Mouse (Mus musculus): ENCODE data around the gene Scn10a.
A peak's percentile ranks its signal among the peaks of the same experiment; 100 is the strongest.

Scn10a gene

GRCm38 (mm10) chr9:119719222-119719621 is at the start of gene Scn10a:
Scn10a (minus strand) TSS chr9:119719322.
- no peak for DNase-seq (ENCODE audit: low spot score)

- DNase-seq (ENCODE audit: low spot score), result no peak
These were observed 49.5 kb upstream of the Scn10a start for GRCm38 (mm10) chr9:119768585-119768984.

GRCm38 (mm10) chr9:119760226-119760625 is 41.1 kb upstream of the Scn10a start:
- no peak for DNase-seq (ENCODE audit: low spot score)

GRCm38 (mm10) chr9:119759457-119759856 is 40.3 kb upstream of the Scn10a start:
- no peak for DNase-seq (ENCODE audit: low spot score)

GRCm38 (mm10) chr9:119751507-119751906 is 32.4 kb upstream of the Scn10a start:
- DNase-seq (ENCODE audit: low spot score), result peak; percentile 3

- no peak for DNase-seq (ENCODE audit: low spot score)
These were observed 30.0 kb upstream of the Scn10a start for GRCm38 (mm10) chr9:119749112-119749511.

- no peak for DNase-seq (ENCODE audit: low spot score)
These were observed 24.8 kb upstream of the Scn10a start for GRCm38 (mm10) chr9:119743900-119744299.

GRCm38 (mm10) chr9:119743312-119743711 is 24.2 kb upstream of the Scn10a start:
- DNase-seq (ENCODE audit: low spot score), result no peak

- DNase-seq (ENCODE audit: low spot score), result no peak
These were observed 22.1 kb upstream of the Scn10a start for GRCm38 (mm10) chr9:119741101-119741786.

- no peak for DNase-seq (ENCODE audit: low spot score)
These were observed 9.4 kb upstream of the Scn10a start for GRCm38 (mm10) chr9:119728412-119729097.

- DNase-seq (ENCODE audit: low spot score), result no peak
These were observed 7.9 kb upstream of the Scn10a start for GRCm38 (mm10) chr9:119726990-119727389.

GRCm38 (mm10) chr9:119725293-119725862 is 6.3 kb upstream of the Scn10a start:
- no peak for DNase-seq (ENCODE audit: low spot score)

- peak; percentile 72 for DNase-seq (ENCODE audit: low spot score)
These were observed 12.4 kb downstream of the Scn10a start for GRCm38 (mm10) chr9:119706700-119707099.

- no peak for DNase-seq (ENCODE audit: low spot score)
These were observed 27.6 kb downstream of the Scn10a start for GRCm38 (mm10) chr9:119691505-119691904.

- no peak for DNase-seq (ENCODE audit: low spot score)
These were observed 28.1 kb downstream of the Scn10a start for GRCm38 (mm10) chr9:119691001-119691400.

GRCm38 (mm10) chr9:119687893-119688292 is 31.2 kb downstream of the Scn10a start:
- DNase-seq (ENCODE audit: low spot score), result no peak

GRCm38 (mm10) chr9:119686187-119686586 is 32.9 kb downstream of the Scn10a start:
- DNase-seq (ENCODE audit: low spot score), result no peak

GRCm38 (mm10) chr9:119680896-119681295 is 38.2 kb downstream of the Scn10a start:
- no peak for DNase-seq (ENCODE audit: low spot score)

GRCm38 (mm10) chr9:119664109-119664508 is 55.0 kb downstream of the Scn10a start:
- DNase-seq (ENCODE audit: low spot score), result no peak

- no peak for DNase-seq (ENCODE audit: low spot score)
These were observed 63.0 kb downstream of the Scn10a start for GRCm38 (mm10) chr9:119656111-119656510.

- no peak for DNase-seq (ENCODE audit: low spot score)
These were observed 65.4 kb downstream of the Scn10a start for GRCm38 (mm10) chr9:119653758-119654157.

GRCm38 (mm10) chr9:119646942-119647547 is 72.1 kb downstream of the Scn10a start:
- DNase-seq (ENCODE audit: low spot score), result peak; percentile 46

GRCm38 (mm10) chr9:119641985-119642384 is 77.1 kb downstream of the Scn10a start:
- DNase-seq (ENCODE audit: low spot score), result no peak
